Mouse (Mus musculus) midbrain, embryonic 12.5 days (tissue): ENCODE data around the gene Ccdc113. TPM values are rescaled to one million over a fixed set of nuclear protein-coding genes. Genes with fewer than 3 reads are reported as not detected.

Experiments used
- ATAC-seq: fragments of 200-750 bp; cut with Nextera tagmentation; 2 replicates; pipeline ENCODE4 v1.8.0; 2017; ENCODE audit warnings: low read depth, moderate TSS enrichment, moderate library complexity; ENCODE audit not compliant: low FRiP score
- H3K27ac ChIP-seq: fragments of 300-500 bp; sonication (generic); replicated peaks from 2 replicates; pipeline ENCODE4 v1.5.1; 2016; ENCODE audit warnings: mild to moderate bottlenecking
- H3K27me3 ChIP-seq: fragments of 300-500 bp; sonication (generic); 2 replicates; pipeline ENCODE4 v1.6.1; 2016; ENCODE audit warnings: mild to moderate bottlenecking
- H3K36me3 ChIP-seq: fragments of 300-500 bp; sonication (generic); 2 replicates; pipeline ENCODE4 v1.6.1; 2016
- H3K4me1 ChIP-seq: fragments of 300-500 bp; sonication (generic); 2 replicates; pipeline ENCODE4 v1.6.1; 2016
- H3K4me2 ChIP-seq: fragments of 300-500 bp; sonication (generic); replicated peaks from 2 replicates; pipeline ENCODE4 v1.6.1; 2016; ENCODE audit warnings: mild to moderate bottlenecking, moderate library complexity
- H3K4me3 ChIP-seq: fragments of 300-500 bp; sonication (generic); 2 replicates; pipeline ENCODE4 v1.5.1; 2016; ENCODE audit warnings: mild to moderate bottlenecking
- H3K9ac ChIP-seq: fragments of 300-500 bp; sonication (generic); replicated peaks from 2 replicates; pipeline ENCODE4 v1.6.1; 2016; ENCODE audit warnings: mild to moderate bottlenecking, moderate library complexity
- H3K9me3 ChIP-seq: fragments of 300-500 bp; sonication (generic); 2 replicates; pipeline ENCODE4 v1.6.1; 2016; ENCODE audit warnings: mild to moderate bottlenecking
- WGBS: fragments of 180-500 bp; shearing (Covaris S2); methylation state at CpG from one replicate; pipeline ENCODE4 v1.1.7; 2016; 5-methylcytosine and 5-hydroxymethylcytosine counted together
- polyA plus RNA-seq: library from polyadenylated mRNA; unstranded; fragments of >200 nt; fragmentation: Nextera tagmentation; extraction: Ambion mirVana; gene quantifications from 2 replicates; pipeline ENCODE4 v1.2.1, GENCODE M21; 2016

Ccdc113 gene
- polyA plus RNA-seq, 1 experiment from 2014 or later, result 0.18 TPM

- H3K27ac ChIP-seq, result no peak overlapping the region
- H3K9ac ChIP-seq, result no peak overlapping the region
- no peak overlapping the region for H3K4me2 ChIP-seq
- H3K9me3 ChIP-seq, result no peaks in the 10 kb centered on the region
- no peaks in the 10 kb centered on the region for H3K27me3 ChIP-seq
- WGBS, result 84% methylated on average over 17 of the region's 17 CpGs
- no peaks in the 10 kb centered on the region for H3K36me3 ChIP-seq
- no peak for ATAC-seq
- peaks cover 10% of the 10 kb centered on the region; the same call in 1 of the 2 replicates for H3K4me1 ChIP-seq
- H3K4me3 ChIP-seq, result no peak overlapping the region
Observed at GRCm38 (mm10) chr8:95545815-95546214, 11.9 kb downstream of the Ccdc113 start.

DNA sequence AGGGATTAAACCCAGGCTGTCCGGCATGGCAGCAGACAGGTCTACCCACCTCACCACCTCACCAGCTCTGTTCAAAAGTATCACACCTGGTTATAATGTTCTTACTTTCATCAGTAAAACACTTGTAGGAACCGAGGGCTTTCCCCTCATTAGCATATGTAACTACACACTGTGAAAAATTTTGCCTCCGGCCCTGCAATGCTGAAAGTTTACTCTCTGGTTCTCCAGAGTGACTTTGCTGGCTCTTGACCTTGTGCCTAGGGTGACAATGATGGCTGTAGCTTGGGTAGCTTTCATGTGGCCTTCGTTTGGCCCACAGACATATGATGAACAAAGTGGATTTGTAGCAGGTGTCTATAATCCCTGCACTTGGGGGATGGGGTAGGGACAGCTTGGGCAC lies 13.1 kb downstream of the Ccdc113 start:
- no peaks in the 10 kb centered on the region for H3K36me3 ChIP-seq
- H3K4me2 ChIP-seq, result no peak overlapping the region
- no peak overlapping the region for H3K4me3 ChIP-seq
- WGBS, result 89% methylated on average over 4 of the region's 4 CpGs
- H3K27me3 ChIP-seq, result no peaks in the 10 kb centered on the region
- H3K9me3 ChIP-seq, result no peaks in the 10 kb centered on the region
- no peak overlapping the region for H3K9ac ChIP-seq
- no peak overlapping the region for H3K27ac ChIP-seq
- ATAC-seq, result no peak
- peaks cover 10% of the 10 kb centered on the region; the same call in 1 of the 2 replicates for H3K4me1 ChIP-seq

- no peak overlapping the region for H3K4me2 ChIP-seq
- 72% methylated on average over 8 of the region's 8 CpGs for WGBS
- H3K9me3 ChIP-seq, result no peaks in the 10 kb centered on the region
- no peak overlapping the region for H3K27ac ChIP-seq
- no peaks in the 10 kb centered on the region for H3K27me3 ChIP-seq
- no peaks in the 10 kb centered on the region for H3K36me3 ChIP-seq
- ATAC-seq, result no peak
- H3K4me3 ChIP-seq, result no peak overlapping the region
- peaks cover 10% of the 10 kb centered on the region; the same call in 1 of the 2 replicates for H3K4me1 ChIP-seq
- H3K9ac ChIP-seq, result no peak overlapping the region
Observed at GRCm38 (mm10) chr8:95547931-95548330, 14.0 kb downstream of the Ccdc113 start.

- Histone ChIP-seq H3K4me2 (no peak overlapping the region), H3K4me3 (no peak overlapping the region), H3K9ac (no peak overlapping the region), H3K27me3 (no peaks in the 10 kb centered on the region), H3K36me3 (no peaks in the 10 kb centered on the region), H3K9me3 (no peaks in the 10 kb centered on the region), H3K4me1 (peaks cover 10% of the 10 kb centered on the region; the same call in 1 of the 2 replicates), H3K27ac (0 out of 2 replicates have a peak overlapping the region, but pooled peaks have one; percentile 32)
- 53% methylated on average over 16 of the region's 16 CpGs for WGBS
- ATAC-seq, result peak; percentile 56; the same call in 1 of the 2 replicates
Observed at GRCm38 (mm10) chr8:95549871-95550829, 16.3 kb downstream of the Ccdc113 start.

DNA sequence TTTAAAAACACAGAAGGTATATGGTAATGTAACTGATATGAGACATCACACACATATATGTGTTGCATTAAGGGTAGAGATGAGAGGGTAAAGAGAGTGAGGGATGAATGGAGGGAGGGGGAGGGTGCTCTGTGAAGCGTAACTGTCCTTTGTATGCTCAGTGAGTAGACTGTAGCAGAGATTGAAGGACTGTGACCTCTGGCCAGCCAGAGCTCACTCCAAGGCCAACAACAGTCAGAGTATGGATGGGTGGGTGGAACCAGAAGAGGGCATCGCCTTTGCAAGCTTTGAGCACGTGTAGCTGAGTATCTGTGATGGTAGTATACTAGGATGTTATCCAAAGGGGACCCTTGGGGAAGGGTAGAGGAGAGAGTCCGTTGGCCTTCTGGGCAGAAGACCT lies 17.7 kb downstream of the Ccdc113 start:
- 74% methylated on average over 4 of the region's 4 CpGs for whole genome bisulfite sequencing
- Histone ChIP-seq H3K36me3 (no peaks in the 10 kb centered on the region), H3K9ac (no peak overlapping the region), H3K27ac (no peak overlapping the region), H3K4me3 (no peak overlapping the region), H3K4me2 (no peak overlapping the region), H3K27me3 (no peaks in the 10 kb centered on the region), H3K9me3 (no peaks in the 10 kb centered on the region), H3K4me1 (peaks cover 8% of the 10 kb centered on the region; the same call in 1 of the 2 replicates)
- ATAC-seq, result no peak

- Histone ChIP-seq H3K27ac (no peak overlapping the region), H3K9me3 (no peaks in the 10 kb centered on the region), H3K27me3 (no peaks in the 10 kb centered on the region; the same call in 1 of the 2 replicates), H3K4me2 (no peak overlapping the region), H3K9ac (no peak overlapping the region), H3K4me1 (no peaks in the 10 kb centered on the region), H3K4me3 (no peak overlapping the region), H3K36me3 (no peaks in the 10 kb centered on the region)
- no peak for ATAC-seq
- 81% methylated on average over 2 of the region's 2 CpGs for WGBS
Observed at GRCm38 (mm10) chr8:95555963-95556362, 22.1 kb downstream of the Ccdc113 start.

DNA sequence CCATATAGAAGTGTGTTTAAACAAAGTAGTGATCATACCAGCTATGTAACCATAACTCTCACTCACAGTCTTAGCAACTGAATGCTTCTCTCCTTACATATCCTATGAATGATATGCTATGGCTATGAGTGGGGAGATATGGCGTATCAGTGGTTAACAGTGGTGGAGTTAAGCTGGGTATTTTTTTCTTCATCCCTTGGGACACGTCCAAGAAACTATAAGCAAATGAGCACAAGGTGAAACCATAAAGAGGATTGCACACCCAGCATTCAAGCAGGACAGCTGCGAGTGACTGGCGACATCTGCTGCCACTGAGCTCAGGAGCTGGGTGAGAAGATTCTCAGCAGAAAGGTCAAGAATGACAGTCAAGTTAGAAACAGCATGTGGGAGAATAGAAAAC lies 32.3 kb downstream of the Ccdc113 start:
- Histone ChIP-seq H3K4me3 (no peak overlapping the region), H3K4me2 (no peak overlapping the region), H3K36me3 (no peaks in the 10 kb centered on the region), H3K9me3 (no peaks in the 10 kb centered on the region), H3K9ac (no peak overlapping the region), H3K4me1 (no peaks in the 10 kb centered on the region), H3K27me3 (no peaks in the 10 kb centered on the region), H3K27ac (no peak overlapping the region)
- 78% methylated on average over 4 of the region's 4 CpGs for WGBS
- no peak for ATAC-seq

DNA sequence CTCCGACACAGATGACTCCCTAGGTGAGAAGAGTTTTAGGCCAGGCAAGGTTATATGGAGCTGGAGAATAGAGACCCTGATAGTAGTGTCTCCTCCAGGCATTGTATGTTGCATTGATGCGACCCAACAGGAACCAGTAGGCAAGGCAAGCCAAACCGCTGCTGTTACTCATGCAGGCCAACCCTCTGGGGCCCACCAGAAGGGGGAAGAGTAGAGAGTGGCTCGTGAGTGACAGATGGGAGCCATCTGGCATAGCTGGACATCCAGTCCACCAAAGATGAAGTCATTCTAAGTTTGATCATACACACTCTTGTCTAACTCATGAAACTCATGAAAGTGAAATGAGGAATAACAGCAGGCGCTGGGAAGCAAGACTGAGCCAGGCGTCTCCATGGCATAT lies 32.9 kb downstream of the Ccdc113 start:
- Histone ChIP-seq H3K4me3 (no peak overlapping the region), H3K27ac (no peak overlapping the region)
- no peak for ATAC-seq

DNA sequence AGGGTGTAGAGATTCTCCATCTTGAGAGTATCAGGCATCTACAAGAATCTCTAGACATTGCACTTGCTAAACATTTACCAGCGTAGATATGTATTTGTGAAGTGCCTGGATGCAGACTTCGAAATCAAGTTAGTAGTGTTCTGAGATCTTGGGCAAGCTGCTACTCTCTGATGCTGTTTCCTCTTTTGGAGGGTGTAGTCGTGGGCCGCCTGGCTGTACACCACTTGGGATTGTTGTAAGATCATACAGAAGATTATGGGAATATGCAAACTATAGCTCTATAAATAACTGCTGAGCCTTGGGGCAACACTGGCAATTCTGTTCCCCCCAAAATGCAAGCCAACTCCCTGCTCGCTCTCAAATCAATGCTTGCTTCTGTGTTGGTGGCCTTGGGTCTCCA lies 39.3 kb downstream of the Ccdc113 start:
- Histone ChIP-seq H3K27ac (no peak overlapping the region), H3K4me2 (no peak overlapping the region), H3K27me3 (no peaks in the 10 kb centered on the region), H3K36me3 (no peaks in the 10 kb centered on the region), H3K9me3 (no peaks in the 10 kb centered on the region), H3K9ac (no peak overlapping the region), H3K4me1 (no peaks in the 10 kb centered on the region), H3K4me3 (no peak overlapping the region)
- no peak for ATAC-seq
- 93% methylated on average over 5 of the region's 5 CpGs for WGBS

More for the DNA sequence above, 32.9 kb downstream of the Ccdc113 start:
- Histone ChIP-seq H3K4me1 (no peaks in the 10 kb centered on the region), H3K27me3 (no peaks in the 10 kb centered on the region), H3K9ac (no peak overlapping the region), H3K4me2 (no peak overlapping the region), H3K9me3 (no peaks in the 10 kb centered on the region), H3K36me3 (no peaks in the 10 kb centered on the region)
- WGBS, result 79% methylated on average over 6 of the region's 6 CpGs

DNA sequence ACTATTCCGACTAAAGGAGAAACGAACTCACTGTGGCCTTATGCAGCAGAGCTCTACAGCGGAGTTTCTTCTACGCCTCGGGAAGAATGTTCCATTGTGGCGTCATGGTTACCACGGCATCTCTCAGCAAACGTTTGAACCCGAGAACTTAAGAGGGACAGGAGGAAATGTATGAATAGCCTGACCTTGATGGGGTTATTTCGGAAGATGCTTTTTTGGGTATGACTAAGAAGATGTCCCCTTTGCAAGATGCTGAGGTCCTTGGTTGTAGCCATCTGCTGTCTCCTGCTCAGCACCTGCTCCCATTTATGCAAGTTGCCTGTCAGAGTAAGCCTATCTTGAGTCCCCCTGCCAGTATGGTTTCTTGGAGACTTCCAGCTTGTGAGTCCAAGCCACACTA lies 42.4 kb downstream of the Ccdc113 start, which contains the start of gene Prss54:
TSS of gene Prss54 (minus strand) at position 101 of the 400 bp plus-strand sequence.
- H3K27me3 ChIP-seq, result no peaks in the 10 kb centered on the region
- H3K36me3 ChIP-seq, result no peaks in the 10 kb centered on the region
- no peak within 1 kb of the TSS for H3K27ac ChIP-seq
- 84% methylated on average over 10 of the region's 10 CpGs for WGBS
- no peaks in the 10 kb centered on the region for H3K9me3 ChIP-seq
- no peaks in the 10 kb centered on the region for H3K4me1 ChIP-seq
- H3K4me3 ChIP-seq, result no peak within 1 kb of the TSS
- H3K9ac ChIP-seq, result no peak within 1 kb of the TSS
- H3K4me2 ChIP-seq, result no peak within 1 kb of the TSS
- ATAC-seq, result no peak

DNA sequence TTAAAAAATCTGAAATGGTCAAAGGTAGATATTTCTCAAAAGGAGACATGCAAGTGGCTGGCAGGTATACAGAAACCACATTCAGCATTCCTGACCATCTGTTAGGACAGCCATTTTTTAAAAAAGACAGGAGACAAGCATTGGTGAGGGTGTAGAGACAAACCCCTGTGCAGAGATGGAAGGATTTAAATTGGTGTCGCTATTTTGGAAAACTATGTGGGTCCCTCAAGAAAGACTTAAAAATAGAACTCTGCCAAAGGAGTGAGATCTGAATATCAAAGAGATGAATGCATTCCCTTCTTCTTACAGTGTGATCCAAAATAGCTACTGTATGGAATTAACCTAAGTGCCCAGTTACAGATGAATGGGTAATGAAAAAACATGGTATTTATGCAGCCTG lies 53.5 kb downstream of the Ccdc113 start:
- Histone ChIP-seq H3K4me1 (no peaks in the 10 kb centered on the region), H3K4me2 (no peak overlapping the region), H3K9me3 (no peaks in the 10 kb centered on the region), H3K27ac (no peak overlapping the region), H3K4me3 (no peak overlapping the region), H3K27me3 (0 out of 2 replicates have a peak, but pooled peaks cover 3% of the 10 kb centered on the region), H3K9ac (no peak overlapping the region), H3K36me3 (no peaks in the 10 kb centered on the region)
- WGBS, result 98% methylated on average over 1 of the region's 1 CpGs
- no peak for ATAC-seq

- Histone ChIP-seq H3K4me2 (no peak overlapping the region), H3K4me3 (no peak overlapping the region), H3K4me1 (no peaks in the 10 kb centered on the region), H3K27ac (no peak overlapping the region), H3K9ac (no peak overlapping the region), H3K9me3 (no peaks in the 10 kb centered on the region), H3K27me3 (0 out of 2 replicates have a peak, but pooled peaks cover 3% of the 10 kb centered on the region), H3K36me3 (no peaks in the 10 kb centered on the region)
- ATAC-seq, result no peak
- 65% methylated on average over 10 of the region's 10 CpGs for WGBS
Observed at GRCm38 (mm10) chr8:95589282-95589681, 55.4 kb downstream of the Ccdc113 start.
